Mouse (Mus musculus) E14TG2a.4 (cell line): ENCODE results near the gene Arhgap10.

Experiments used
- CTCF ChIP-seq: conservative IDR thresholded peaks from 2 replicates; pipeline ENCODE4 v1.5.1; 2014; ENCODE audit warnings: low read length
- NANOG ChIP-seq: IDR thresholded peaks from 2 replicates; pipeline ENCODE4 v1.6.1; 2014; ENCODE audit warnings: borderline replicate concordance, low read length, mixed read lengths

DNA sequence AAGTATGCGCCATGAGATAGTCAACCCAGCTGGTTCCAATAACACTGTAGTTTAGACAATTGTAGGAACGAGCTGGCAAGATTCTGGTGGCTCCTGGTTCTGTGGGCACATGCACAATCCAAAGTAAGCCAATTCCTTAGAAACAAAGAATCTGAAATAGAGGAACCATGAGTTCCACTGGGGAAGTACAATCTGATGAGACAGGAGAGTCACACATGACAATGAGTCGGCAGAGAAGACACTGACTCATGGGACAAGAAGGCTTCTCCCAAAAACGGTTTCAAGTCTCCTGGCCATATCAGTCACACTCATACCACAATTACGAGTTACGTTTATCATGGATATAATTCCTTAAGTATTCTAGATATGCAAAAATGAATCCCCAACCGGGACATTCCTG, 75.3 kb downstream of the Arhgap10 start:
- no peak for TF ChIP-seq CTCF
- no peak for TF ChIP-seq NANOG
